8 mouse cellular contexts compared by ENCODE assay signal in genomic region chr11:3931511-3932211, GRCm38 (mm10). TPM values are rescaled to one million over a fixed set of nuclear protein-coding genes. Genes with fewer than 3 reads are reported as not detected.
DNase-seq lines count a peak whose midpoint lies in the region; ATAC-seq and TF ChIP-seq lines count a peak whose summit lies in the region.

Tcn2 (minus strand) TSS chr11:3932159.

- peak within 1 kb of the TSS; percentile 67 for H3K9ac ChIP-seq in MEL (ENCODE audit: control insufficient read depth, low read depth, low read length, poor library complexity, severe bottlenecking)
- peak within 1 kb of the TSS; percentile 67 for H3K9ac ChIP-seq in hindbrain, embryonic 12.5 days

- peaks cover 0 to 14% of the 10 kb centered on the region in 2 experiments; a peak in 2 of 4 replicates for H3K36me3 ChIP-seq in MEL (ENCODE audit: control insufficient read depth in 1 of 2, insufficient read depth in 2 of 2, low read length in 2 of 2)
- no peaks in the 10 kb centered on the region for H3K36me3 ChIP-seq in hindbrain, embryonic 12.5 days

- TF ChIP-seq EP300 in MEL (IDR thresholded peaks at IDR 0.05; ENCODE audit: low read depth in 1 of 2, low read length in 2 of 2) = 0 out of 4 replicates have a peak, but pooled peaks of 1 of the 2 experiments have one; percentile 33

- H3K27me3 ChIP-seq in MEL (ENCODE audit: control insufficient read depth in 1 of 2, insufficient read depth in 2 of 2, low read length in 2 of 2) = peaks cover 0 to 9% of the 10 kb centered on the region in 2 experiments; a peak in 2 of 4 replicates
- H3K27me3 ChIP-seq in hindbrain, embryonic 12.5 days = 0 out of 2 replicates have a peak, but pooled peaks cover 3% of the 10 kb centered on the region

- no peaks in the 10 kb centered on the region; the same call in 1 of the 2 replicates for H3K79me2 ChIP-seq in MEL (ENCODE audit: control insufficient read depth, insufficient read depth, low read length, poor library complexity)

- TF ChIP-seq RAD21 in MEL (IDR thresholded peaks at IDR 0.05; ENCODE audit: low read depth, low read length) = no peak

- H3K4me1 ChIP-seq in MEL (ENCODE audit: control insufficient read depth in 1 of 2, insufficient read depth in 2 of 2, low read length in 2 of 2) = peaks cover 0 to 21% of the 10 kb centered on the region in 2 experiments; a peak in 3 of 4 replicates
- H3K4me1 ChIP-seq in hindbrain, embryonic 12.5 days = peaks cover 7% of the 10 kb centered on the region

- H3K4me3 ChIP-seq in MEL (ENCODE audit: control insufficient read depth in 1 of 2, insufficient read depth in 1 of 2, low read depth in 2 of 2, low read length in 2 of 2) = peak within 1 kb of the TSS; percentile 64 to 71
- H3K4me3 ChIP-seq in hindbrain, embryonic 12.5 days = peak within 1 kb of the TSS; percentile 50

- no peak for TF ChIP-seq CTCF in MEL (IDR thresholded peaks at IDR 0.05 in 2 of 3, conservative IDR thresholded peaks at IDR 0.05 in 1 of 3; ENCODE audit: control insufficient read depth in 1 of 3, insufficient read depth in 1 of 3, low read depth in 2 of 3, low read length in 3 of 3, poor library complexity in 1 of 3, severe bottlenecking in 1 of 3)

- WGBS in hindbrain, embryonic 12.5 days = under 1% methylated on average over 23 of the region's 26 CpGs

- peak; percentile 94 for DNase-seq in MEL (ENCODE audit: low read depth, low spot score)
- peak; percentile 27 for DNase-seq in cerebellum, adult 8-10 months
- peak; percentile 77 for DNase-seq in forelimb bud, embryonic 11.5 days (ENCODE audit: low read depth, low spot score)
- peak; percentile 64 to 70 for DNase-seq in layer of hippocampus, postnatal 14 days (ENCODE audit: low spot score in 2 of 2)
- DNase-seq in lung, postnatal 14 days = peak; percentile 91
- peak; percentile 85 for DNase-seq in ovary, postnatal 36 days (ENCODE audit: low spot score)
- peak; percentile 74 for DNase-seq in thymus, postnatal 4 days

- peak; percentile 83 for ATAC-seq in hindbrain, embryonic 12.5 days (ENCODE audit: low FRiP score)

- peak within 1 kb of the TSS; percentile 84 for H3K4me2 ChIP-seq in hindbrain, embryonic 12.5 days (replicated peaks)

- TF ChIP-seq POLR2A in MEL (IDR thresholded peaks at IDR 0.05; ENCODE audit: control insufficient read depth in 1 of 2, insufficient read depth in 1 of 2, low read depth in 1 of 2, low read length in 2 of 2, poor library complexity in 1 of 2) = peak in 1 of 2 experiments; percentile 27; a peak in 1 of 4 replicates

- H3K9me3 ChIP-seq in MEL (replicated peaks; ENCODE audit: insufficient read depth, low read length) = no peaks in the 10 kb centered on the region
- no peaks in the 10 kb centered on the region for H3K9me3 ChIP-seq in hindbrain, embryonic 12.5 days (replicated peaks)

- peak within 1 kb of the TSS; percentile 74 for H3K27ac ChIP-seq in MEL (ENCODE audit: control insufficient read depth, low read depth, low read length)
- H3K27ac ChIP-seq in hindbrain, embryonic 12.5 days = no peak within 1 kb of the TSS

TF ChIP-seq in MEL, 35 proteins besides CTCF, POLR2A, EP300 and RAD21:
- TF ChIP-seq TAL1 (IDR thresholded peaks at IDR 0.05; ENCODE audit: low read length) (no peak), USF1 (IDR thresholded peaks at IDR 0.05; ENCODE audit: low read depth, low read length) (peak; percentile 99), UBTF (IDR thresholded peaks at IDR 0.05; ENCODE audit: borderline replicate concordance, insufficient read depth, low read depth, low read length) (no peak), E2F4 (IDR thresholded peaks at IDR 0.05; ENCODE audit: borderline replicate concordance, low read depth, low read length) (no peak), ETS1 (IDR thresholded peaks at IDR 0.05; ENCODE audit: low read depth, low read length) (peak; percentile 90), ZNF384 (IDR thresholded peaks at IDR 0.05; ENCODE audit: low read depth, low read length) (0 out of 2 replicates have a peak, but pooled peaks have one; percentile 2), JUND (IDR thresholded peaks at IDR 0.05; ENCODE audit: low read depth, low read length) (no peak), MAZ (IDR thresholded peaks at IDR 0.05; ENCODE audit: low read depth, low read length) (no peak), CHD1 (IDR thresholded peaks at IDR 0.05; ENCODE audit: low read depth, low read length) (no peak), RCOR1 (IDR thresholded peaks at IDR 0.05; ENCODE audit: low read depth, low read length) (peak; percentile 9; the same call in 1 of the 2 replicates), HCFC1 (IDR thresholded peaks at IDR 0.05; ENCODE audit: low read depth, low read length) (peak; percentile 42), MAFK (IDR thresholded peaks at IDR 0.05; ENCODE audit: borderline replicate concordance, low read depth, low read length) (no peak), ZMIZ1 (IDR thresholded peaks at IDR 0.05; ENCODE audit: low read depth, low read length) (no peak), MYB (IDR thresholded peaks at IDR 0.05; ENCODE audit: low read depth, low read length) (no peak), POLR2AphosphoS5 (IDR thresholded peaks at IDR 0.05; ENCODE audit: borderline replicate concordance, low read depth, low read length) (no peak), ZC3H11A (IDR thresholded peaks at IDR 0.05; ENCODE audit: low read depth, low read length) (no peak), SIN3A (IDR thresholded peaks at IDR 0.05; ENCODE audit: low read length) (peak; percentile 94), ZKSCAN1 (IDR thresholded peaks at IDR 0.05; ENCODE audit: low read depth, low read length) (no peak), POLR2AphosphoS2 (IDR thresholded peaks at IDR 0.05; ENCODE audit: low read length) (no peak), MYC (IDR thresholded peaks at IDR 0.05; ENCODE audit: low read depth, low read length) (no peak), SMC3 (IDR thresholded peaks at IDR 0.05; ENCODE audit: low read depth, low read length) (no peak), CHD2 (IDR thresholded peaks at IDR 0.05; ENCODE audit: low read length) (no peak), NELFE (IDR thresholded peaks at IDR 0.05; ENCODE audit: low read depth, low read length) (0 out of 2 replicates have a peak, but pooled peaks have one; percentile 36), BHLHE40 (IDR thresholded peaks at IDR 0.05; ENCODE audit: borderline replicate concordance, low read depth, low read length) (peak; percentile 89), MAX (IDR thresholded peaks at IDR 0.05; ENCODE audit: low read length) (peak; percentile 96), TBP (IDR thresholded peaks at IDR 0.05; ENCODE audit: low read depth, low read length) (peak; percentile 46; the same call in 1 of the 2 replicates), GATA1 (IDR thresholded peaks at IDR 0.05; ENCODE audit: low read depth, low read length) (peak; percentile 68), TCF12 (IDR thresholded peaks at IDR 0.05; ENCODE audit: low read depth, low read length) (no peak), NRF1 (IDR thresholded peaks at IDR 0.05; ENCODE audit: insufficient read depth, low read depth, low read length, poor library complexity, severe bottlenecking) (no peak), KAT2A (conservative IDR thresholded peaks at IDR 0.05; ENCODE audit: low read depth, low read length) (no peak), GABPA (IDR thresholded peaks at IDR 0.05; ENCODE audit: low read depth, low read length) (no peak), ELF1 (IDR thresholded peaks at IDR 0.05; ENCODE audit: low read depth, low read length) (peak; percentile 76), MEF2A (IDR thresholded peaks at IDR 0.05; ENCODE audit: extremely low read depth, insufficient replicate concordance, low read depth, low read length, poor library complexity, severe bottlenecking) (no peak), USF2 (IDR thresholded peaks at IDR 0.05; ENCODE audit: borderline replicate concordance in 1 of 2, insufficient read depth in 1 of 2, low read depth in 1 of 2, low read length in 2 of 2) (peak; percentile 89 to 97), MXI1 (IDR thresholded peaks at IDR 0.05; ENCODE audit: low read depth, low read length) (peak; percentile 61)
TF ChIP-seq in MEL: peak in this region for 14.

RNA-seq across cellular contexts. Expression of gene Tcn2, which starts in this region (rescaled TPM):
- 11.4 and 14.1 TPM in 2 replicates for total RNA-seq in MEL (2012; rRNA removed)
- 10 to 100 TPM in 1 of 2 experiments, not detected in 1; 16.0 TPM for polyA plus RNA-seq in MEL (2012; ENCODE audit: insufficient read depth in 1 of 2, insufficient read length in 2 of 2, low read depth in 1 of 2, low replicate concordance in 2 of 2, missing spikeins in 1 of 2)
- 34.1 and 35.3 TPM in 2 replicates for polyA plus RNA-seq in hindbrain, embryonic 12.5 days (2016; fragmentation: Nextera tagmentation; extraction: Ambion mirVana)
- 10 to 100 TPM; 17.6 to 20.3 TPM for total RNA-seq in layer of hippocampus, postnatal 14 days (2021)

Comparison
In these comparisons a context has a peak if more than half of its experiments do, and no peak if none do; other contexts are left out.
1. DNase-seq: peak in every context shown above with its lines; median percentile 94 in MEL; 91 in lung, postnatal 14 days; 85 in ovary, postnatal 36 days; 77 in forelimb bud, embryonic 11.5 days; 74 in thymus, postnatal 4 days; 67 in layer of hippocampus, postnatal 14 days; 27 in cerebellum, adult 8-10 months.